Mouse (Mus musculus) heart, embryonic 14.5 days (tissue): ENCODE measurements around the gene Cntn3. TPM values are rescaled to one million over a fixed set of nuclear protein-coding genes. Genes with fewer than 3 reads are reported as not detected.

Experiments
- ATAC-seq: fragments of 200-750 bp; cut with Nextera tagmentation; 2 replicates; pipeline ENCODE4 v1.8.0; 2017; ENCODE audit warnings: low read depth, moderate TSS enrichment; ENCODE audit not compliant: insufficient number of reproducible peaks, insufficient read depth, low FRiP score
- H3K27ac ChIP-seq, 2 experiments: fragments of 200-500 bp in 1 of 2; fragments of 300-500 bp in 1 of 2; sonication (generic) in 1 of 2; replicated peaks in 1 of 2; 2 replicates each; pipeline ENCODE4 v1.5.1; 2012 to 2014; ENCODE audit warnings: low read depth in 2 of 2, low read length in 2 of 2, control low read depth in 1 of 2, mild to moderate bottlenecking in 1 of 2, mixed read lengths in 1 of 2; ENCODE audit not compliant: control insufficient read depth in 1 of 2, insufficient read depth in 1 of 2
- H3K27me3 ChIP-seq: fragments of 300-500 bp; sonication (generic); 2 replicates; pipeline ENCODE4 v1.6.1; 2014; ENCODE audit warnings: mild to moderate bottlenecking, low read length, control low read depth; ENCODE audit not compliant: control insufficient read depth, insufficient read depth
- H3K36me3 ChIP-seq: fragments of 300-500 bp; sonication (generic); 2 replicates; pipeline ENCODE4 v1.6.1; 2014; ENCODE audit warnings: mild to moderate bottlenecking, control low read depth, low read length, mixed read lengths; ENCODE audit not compliant: control insufficient read depth, insufficient read depth
- H3K4me1 ChIP-seq, 2 experiments: fragments of 200-500 bp in 1 of 2; fragments of 300-500 bp in 1 of 2; sonication (generic) in 1 of 2; 2 replicates each; pipeline ENCODE4 v1.6.1; 2012 to 2014; ENCODE audit warnings: low read length in 2 of 2, control low read depth in 1 of 2, mixed read lengths in 1 of 2; ENCODE audit not compliant: control insufficient read depth in 2 of 2, insufficient read depth in 2 of 2
- H3K4me2 ChIP-seq: fragments of 300-500 bp; sonication (generic); 2 replicates; pipeline ENCODE4 v1.6.1; 2014; ENCODE audit warnings: mild to moderate bottlenecking, low read length
- H3K4me3 ChIP-seq, 2 experiments: fragments of 200-500 bp in 1 of 2; fragments of 300-500 bp in 1 of 2; sonication (generic) in 1 of 2; 2 replicates each; pipeline ENCODE4 v1.5.1; 2012 to 2014; ENCODE audit warnings: low read length in 2 of 2, mild to moderate bottlenecking in 2 of 2, control low read depth in 1 of 2, low read depth in 1 of 2, moderate library complexity in 1 of 2; ENCODE audit not compliant: control insufficient read depth in 1 of 2, insufficient read depth in 1 of 2
- H3K9ac ChIP-seq: fragments of 300-500 bp; sonication (generic); 2 replicates; pipeline ENCODE4 v1.6.1; 2014; ENCODE audit warnings: mild to moderate bottlenecking, low read length
- H3K9me3 ChIP-seq: fragments of 300-500 bp; sonication (generic); 2 replicates; pipeline ENCODE4 v1.6.1; 2016; ENCODE audit warnings: low read length, control low read depth; ENCODE audit not compliant: control insufficient read depth
- WGBS: fragments of 180-500 bp; shearing (Covaris S2); extraction: QIAGEN DNeasy Blood & Tissue Kit; methylation state at CpG from one replicate; pipeline ENCODE4 v1.1.7; 2014; 5-methylcytosine and 5-hydroxymethylcytosine counted together
- polyA plus RNA-seq: library from polyadenylated mRNA; unstranded; fragments of >200 nt; fragmentation: Nextera tagmentation; extraction: Ambion mirVana; gene quantifications from 2 replicates; pipeline ENCODE4 v1.2.1, GENCODE M21; 2014

Cntn3 gene
- polyA plus RNA-seq, 1 experiment from 2014 or later = 0.38 TPM

DNA sequence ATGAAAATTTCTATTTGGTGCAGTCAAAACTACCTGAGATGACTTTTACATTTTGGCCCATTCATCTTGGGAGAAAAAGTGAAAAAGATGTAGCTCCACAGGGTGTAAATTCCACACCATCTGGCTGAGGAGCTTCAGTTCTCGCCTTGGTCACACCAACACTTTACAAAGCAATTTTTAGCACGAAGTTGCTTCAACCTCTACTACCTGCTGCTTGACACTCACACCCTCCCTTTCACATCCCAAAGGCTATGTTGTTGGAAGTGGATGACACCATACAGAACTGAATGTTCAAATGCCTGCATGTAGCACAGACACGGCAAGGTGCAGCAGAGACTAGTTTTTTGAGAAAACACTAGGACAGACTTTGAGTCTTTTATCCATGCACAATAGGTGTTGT is 240.8 kb downstream of the Cntn3 start:
- H3K9me3 ChIP-seq = no peaks in the 10 kb centered on the region
- H3K4me3 ChIP-seq = no peak overlapping the region
- H3K27me3 ChIP-seq = no peaks in the 10 kb centered on the region
- H3K4me1 ChIP-seq = no peaks in the 10 kb centered on the region
- H3K9ac ChIP-seq = no peak overlapping the region
- H3K4me2 ChIP-seq = no peak overlapping the region
- no peaks in the 10 kb centered on the region for H3K36me3 ChIP-seq
- no peak for ATAC-seq
- no peak overlapping the region for H3K27ac ChIP-seq
- whole genome bisulfite sequencing = 56% methylated on average over 3 of the region's 3 CpGs

DNA sequence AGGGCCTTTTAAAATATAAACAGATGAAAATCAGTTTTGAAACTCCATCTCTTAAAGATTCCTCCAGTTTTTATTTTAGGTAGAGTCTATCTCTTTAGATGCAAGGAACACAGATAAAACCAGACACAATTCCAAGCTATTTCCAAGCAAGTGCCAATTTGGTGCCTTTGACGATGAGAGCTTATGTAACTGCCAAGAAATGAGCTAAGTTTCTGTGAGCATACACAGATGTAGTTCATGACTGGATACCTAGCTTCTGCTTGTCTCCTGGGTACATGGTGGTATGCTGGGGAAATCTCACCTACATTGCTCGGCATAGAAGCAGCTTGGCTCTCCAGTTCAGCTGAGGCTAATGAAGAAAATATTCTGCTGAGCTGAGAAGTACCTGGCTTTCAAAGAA is 246.2 kb downstream of the Cntn3 start:
- Histone ChIP-seq H3K4me3 (no peak overlapping the region), H3K4me1 (no peaks in the 10 kb centered on the region), H3K4me2 (no peak overlapping the region), H3K27ac (no peak overlapping the region), H3K27me3 (no peaks in the 10 kb centered on the region), H3K9me3 (no peaks in the 10 kb centered on the region), H3K9ac (no peak overlapping the region), H3K36me3 (no peaks in the 10 kb centered on the region)
- ATAC-seq = no peak
- 70% methylated on average over 2 of the region's 2 CpGs for WGBS

DNA sequence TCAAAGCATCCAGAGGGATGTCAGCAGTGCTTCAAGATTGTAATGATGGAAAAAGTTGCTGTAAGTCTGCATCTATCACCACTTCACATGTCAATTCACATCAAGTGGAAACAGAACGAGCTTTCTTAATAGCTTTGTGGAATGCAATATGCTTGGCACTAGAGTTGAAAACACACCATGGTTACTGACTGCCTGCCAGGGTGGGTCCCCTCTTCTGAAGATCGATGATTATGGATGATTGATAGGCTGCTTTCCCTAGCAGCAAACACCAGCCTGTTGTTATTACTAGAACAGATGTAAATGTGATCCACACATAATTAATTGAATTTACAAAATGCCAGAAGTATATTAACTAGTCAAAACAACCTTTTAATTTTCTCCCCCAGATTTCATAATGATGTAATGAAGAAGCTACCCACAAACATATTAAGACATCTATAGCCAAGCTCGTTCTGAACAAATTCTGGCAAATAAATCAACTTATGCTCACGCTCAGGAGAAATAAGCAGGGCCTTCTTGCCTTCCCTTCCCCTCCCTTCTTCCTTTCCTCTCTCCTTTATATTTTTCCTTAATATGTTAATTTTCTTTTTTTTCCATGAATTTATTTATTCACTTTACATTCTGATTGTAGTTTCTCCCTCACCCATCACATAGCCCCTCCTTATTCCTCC is 250.2 kb downstream of the Cntn3 start:
- no peaks in the 10 kb centered on the region for H3K9me3 ChIP-seq
- no peaks in the 10 kb centered on the region for H3K4me1 ChIP-seq
- H3K9ac ChIP-seq = no peak overlapping the region
- no peaks in the 10 kb centered on the region for H3K36me3 ChIP-seq
- H3K4me2 ChIP-seq = no peak overlapping the region
- WGBS = 66% methylated on average over 4 of the region's 4 CpGs
- H3K4me3 ChIP-seq = no peak overlapping the region
- H3K27ac ChIP-seq = no peak overlapping the region
- no peaks in the 10 kb centered on the region for H3K27me3 ChIP-seq
- ATAC-seq = no peak

DNA sequence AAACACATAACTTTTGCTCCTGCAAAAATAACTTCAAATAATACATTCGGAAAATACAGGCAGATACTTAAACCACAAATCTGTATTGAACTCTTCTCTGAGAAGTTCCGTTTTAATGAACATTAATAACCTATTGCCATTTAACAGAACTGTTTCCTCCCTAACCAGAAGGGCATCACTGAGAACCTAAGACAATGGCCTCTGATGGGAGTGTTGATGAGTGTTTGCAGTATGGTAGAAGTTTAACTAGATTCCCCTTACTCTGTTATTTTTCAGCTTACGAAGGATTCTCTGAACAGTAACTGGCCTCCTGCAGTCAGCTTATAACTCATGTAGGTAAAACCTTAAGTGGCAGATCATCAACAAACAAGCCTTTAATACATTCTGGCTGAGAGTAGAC is 253.1 kb downstream of the Cntn3 start:
- Histone ChIP-seq H3K27ac (no peak overlapping the region), H3K4me3 (no peak overlapping the region), H3K36me3 (no peaks in the 10 kb centered on the region), H3K9ac (no peak overlapping the region), H3K9me3 (no peaks in the 10 kb centered on the region), H3K4me1 (no peaks in the 10 kb centered on the region), H3K4me2 (no peak overlapping the region), H3K27me3 (no peaks in the 10 kb centered on the region)
- ATAC-seq = no peak
- WGBS = 80% methylated on average over 3 of the region's 3 CpGs

GRCm38 (mm10) chr6:102282889-102283288 is 290.0 kb downstream of the Cntn3 start:
- no peak overlapping the region for H3K4me3 ChIP-seq

DNA sequence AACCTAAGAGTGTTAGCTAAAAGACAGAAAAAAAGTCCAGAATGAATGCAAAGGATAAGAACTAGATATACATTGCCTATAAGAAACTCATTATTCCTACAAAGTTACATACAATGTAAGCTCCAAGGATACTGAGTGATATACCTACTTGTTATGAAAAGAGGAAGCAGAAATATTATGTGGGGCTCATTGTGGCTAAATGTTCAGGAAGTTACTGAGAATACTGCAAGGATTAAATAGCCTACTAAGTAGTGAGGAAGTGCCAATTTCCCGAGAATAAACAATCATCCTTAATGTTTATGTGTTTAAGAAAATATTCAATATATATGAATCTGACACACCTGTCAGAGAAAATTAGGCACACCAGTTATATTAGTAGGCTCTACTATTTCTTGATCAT is 341.9 kb downstream of the Cntn3 start:
- ATAC-seq = no peak
- whole genome bisulfite sequencing = 71% methylated on average over 1 of the region's 1 CpGs
- Histone ChIP-seq H3K4me3 (no peak overlapping the region), H3K27ac (no peak overlapping the region), H3K9ac (no peak overlapping the region), H3K4me2 (no peak overlapping the region), H3K36me3 (no peaks in the 10 kb centered on the region), H3K9me3 (no peaks in the 10 kb centered on the region), H3K27me3 (no peaks in the 10 kb centered on the region), H3K4me1 (no peaks in the 10 kb centered on the region)

More at GRCm38 (mm10) chr6:102282889-102283288, 290.0 kb downstream of the Cntn3 start:
- no peak overlapping the region for H3K4me2 ChIP-seq
- H3K9ac ChIP-seq = no peak overlapping the region
- H3K27ac ChIP-seq = no peak overlapping the region
- no peaks in the 10 kb centered on the region for H3K27me3 ChIP-seq
- 79% methylated on average over 2 of the region's 2 CpGs for WGBS
- ATAC-seq = no peak
- no peaks in the 10 kb centered on the region for H3K36me3 ChIP-seq
- H3K9me3 ChIP-seq = no peaks in the 10 kb centered on the region
- H3K4me1 ChIP-seq = no peaks in the 10 kb centered on the region

DNA sequence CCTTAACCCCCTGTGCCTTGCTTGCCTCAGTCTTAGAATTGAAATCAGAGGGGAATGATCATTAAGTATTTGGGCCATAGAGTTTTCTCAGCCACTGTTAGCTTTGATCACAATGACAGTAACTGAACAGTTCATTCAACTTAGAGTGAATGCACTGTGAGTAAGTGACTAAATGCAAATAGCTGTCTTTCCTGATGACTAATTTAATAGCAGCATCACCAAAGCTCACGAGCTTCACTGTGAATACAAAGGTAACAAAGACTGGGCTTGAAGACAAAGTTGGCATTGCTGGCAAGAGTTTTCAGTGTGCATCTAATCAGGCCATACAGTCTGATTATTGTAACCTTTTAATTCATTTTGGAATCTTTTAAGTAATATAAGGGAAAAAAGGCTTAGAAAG is 386.6 kb downstream of the Cntn3 start:
- Histone ChIP-seq H3K27ac (no peak overlapping the region), H3K9ac (no peak overlapping the region), H3K4me2 (no peak overlapping the region), H3K9me3 (no peaks in the 10 kb centered on the region), H3K36me3 (no peaks in the 10 kb centered on the region), H3K4me3 (no peak overlapping the region), H3K4me1 (no peaks in the 10 kb centered on the region), H3K27me3 (no peaks in the 10 kb centered on the region)
- no peak for ATAC-seq
- WGBS = 54% methylated on average over 1 of the region's 1 CpGs

- Histone ChIP-seq H3K4me1 (no peaks in the 10 kb centered on the region), H3K36me3 (no peaks in the 10 kb centered on the region), H3K9ac (no peak overlapping the region), H3K9me3 (0 out of 2 replicates have a peak, but pooled peaks cover 2% of the 10 kb centered on the region), H3K4me2 (no peak overlapping the region), H3K4me3 (no peak overlapping the region), H3K27me3 (no peaks in the 10 kb centered on the region), H3K27ac (no peak overlapping the region)
- ATAC-seq = no peak
- WGBS = 39% methylated on average over 6 of the region's 6 CpGs
Observed at GRCm38 (mm10) chr6:102170913-102171312, 402.0 kb downstream of the Cntn3 start.
